Mouse (Mus musculus): ENCODE measurements around the gene Gm11555. TPM values are rescaled to one million over a fixed set of nuclear protein-coding genes. Genes with fewer than 3 reads are reported as not detected.

Gene Gm11555
- not detected in 2 replicates for polyA plus RNA-seq (2012; rRNA removed)

DNA sequence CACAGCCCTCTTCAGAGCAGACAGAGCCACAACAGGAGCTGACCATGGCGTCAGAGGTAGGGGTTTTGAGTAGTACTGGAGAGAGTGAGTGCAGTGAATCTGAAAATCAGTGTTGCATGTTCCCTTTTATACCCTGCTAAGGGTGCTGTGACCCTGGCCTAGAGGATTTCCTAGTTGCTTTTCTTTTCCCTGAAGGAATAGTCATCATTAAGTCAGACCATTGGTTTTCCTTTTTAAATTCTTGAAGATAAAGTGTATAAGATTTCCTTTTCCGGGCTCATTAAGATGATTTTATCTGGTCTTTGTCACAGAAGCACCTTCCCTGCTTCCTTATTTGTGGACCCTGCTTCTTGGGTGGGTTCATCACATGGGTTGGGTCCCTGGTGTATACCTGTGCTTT is at the start of gene Gm11555:
Gm11555 (minus strand) TSS at position 101 of the 400 bp plus-strand sequence.

GRCm38 (mm10) chr11:99690463-99690862 is 40.4 kb upstream of the Gm11555 start, which contains the start of gene Gm14190:
Gm14190 (minus strand) TSS chr11:99690740.

GRCm38 (mm10) chr11:99665860-99666259 is 15.8 kb upstream of the Gm11555 start, which contains the start of gene Krtap4-6:
Krtap4-6 (minus strand) TSS chr11:99665960.

GRCm38 (mm10) chr11:99658467-99659010 is 8.5 kb upstream of the Gm11555 start, which contains the start of gene Gm11563:
Gm11563 (minus strand) TSS chr11:99658960.

DNA sequence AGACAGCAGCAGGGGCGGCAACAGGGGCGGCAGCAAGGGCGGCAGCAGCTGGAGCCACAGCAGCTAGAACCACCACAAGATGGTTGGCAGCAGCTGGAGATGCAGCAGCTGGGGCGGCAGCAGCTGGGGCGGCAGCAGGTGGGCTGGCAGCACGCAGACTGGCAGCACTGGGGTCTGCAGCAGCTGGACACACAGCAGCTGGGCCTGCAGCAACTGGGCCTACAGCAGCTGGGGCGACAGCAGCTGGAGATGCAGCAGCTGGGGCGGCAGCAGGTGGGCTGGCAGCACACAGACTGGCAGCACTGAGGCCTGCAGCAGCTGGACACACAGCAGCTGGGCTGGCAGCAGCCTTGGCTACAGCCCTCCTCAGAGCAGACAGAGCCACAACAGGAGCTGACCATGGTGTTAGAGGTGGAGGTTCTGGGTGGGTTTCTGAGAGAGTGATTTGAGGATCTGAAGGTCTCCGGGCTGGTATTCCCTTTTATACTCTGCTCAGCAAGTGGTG is 6.3 kb downstream of the Gm11555 start, which contains the start of gene Krtap4-7:
Krtap4-7 (minus strand) TSS at position 455 of the 505 bp plus-strand sequence.

GRCm38 (mm10) chr11:99634653-99635134 is 15.3 kb downstream of the Gm11555 start, which contains the start of gene Krtap4-2:
Krtap4-2 (minus strand) TSS chr11:99635084.

GRCm38 (mm10) chr11:99628138-99628537 is 21.9 kb downstream of the Gm11555 start, which contains the start of gene Krtap4-1:
Krtap4-1 (minus strand) TSS chr11:99628238.

GRCm38 (mm10) chr11:99620335-99620734 is 29.7 kb downstream of the Gm11555 start, which contains the start of gene Gm11562:
Gm11562 (minus strand) TSS chr11:99620435.

GRCm38 (mm10) chr11:99614796-99615363 is 35.2 kb downstream of the Gm11555 start, which contains the start of gene Krtap2-4:
Krtap2-4 (minus strand) TSS chr11:99614846.

GRCm38 (mm10) chr11:99610089-99610488 is 39.9 kb downstream of the Gm11555 start, which contains the start of gene Gm11937:
Gm11937 (minus strand) TSS chr11:99610189.

DNA sequence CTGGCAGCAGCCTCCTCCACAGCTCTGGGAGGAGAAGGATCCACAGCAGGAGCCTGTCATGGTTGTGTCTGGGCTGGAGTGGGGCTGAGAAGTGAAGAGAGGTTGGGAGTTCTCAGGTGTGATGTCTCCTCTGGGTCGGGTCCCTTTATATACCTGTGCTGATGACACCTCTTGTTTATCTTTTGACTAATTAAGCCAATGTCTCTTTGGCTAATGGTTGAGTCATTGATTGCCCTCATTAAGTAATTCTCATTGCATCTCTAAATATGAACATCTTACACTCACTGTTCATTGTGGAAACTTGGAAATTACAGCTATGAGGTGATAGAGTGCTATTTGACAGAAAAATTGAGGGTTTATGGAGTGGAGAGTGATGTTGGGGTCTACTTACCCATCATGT is 46.8 kb downstream of the Gm11555 start, which contains the start of gene Gm11938:
Gm11938 (minus strand) TSS at position 101 of the 400 bp plus-strand sequence.

Other genes with a start within 250 kb of the Gm11555 start
- gene Krt12, start 228.0 kb downstream of the Gm11555 start, polyA plus RNA-seq (2012; rRNA removed), result 0.35 and 0.52 TPM in 2 replicates
- gene Krt20, start 212.1 kb downstream of the Gm11555 start, polyA plus RNA-seq (2012; rRNA removed), result 0.09 TPM in 1 of 2 replicates, not detected in the other
- gene Krt23, start 157.1 kb downstream of the Gm11555 start, polyA plus RNA-seq (2012; rRNA removed), result 0.06 and 0.16 TPM in 2 replicates
- not detected in 2 replicates for gene Krt39, start 128.9 kb downstream of the Gm11555 start, polyA plus RNA-seq (2012; rRNA removed)
- not detected in 2 replicates for gene Krt40, start 107.1 kb downstream of the Gm11555 start, polyA plus RNA-seq (2012; rRNA removed)
- not detected in 2 replicates for gene Krtap3-3, start 99.4 kb downstream of the Gm11555 start, polyA plus RNA-seq (2012; rRNA removed)
- not detected in 2 replicates for gene Krtap3-2, start 93.4 kb downstream of the Gm11555 start, polyA plus RNA-seq (2012; rRNA removed)
- gene Gm11939, start 90.8 kb downstream of the Gm11555 start, polyA plus RNA-seq (2012; rRNA removed), result not detected in 2 replicates
- gene Krtap3-1, start 83.6 kb downstream of the Gm11555 start, polyA plus RNA-seq (2012; rRNA removed), result not detected in 2 replicates
- gene Krtap1-5, start 69.2 kb downstream of the Gm11555 start, polyA plus RNA-seq (2012; rRNA removed), result not detected in 2 replicates
- gene Krtap1-4, start 66.6 kb downstream of the Gm11555 start, polyA plus RNA-seq (2012; rRNA removed), result not detected in 2 replicates
- not detected in 2 replicates for gene Krtap1-3, start 58.9 kb downstream of the Gm11555 start, polyA plus RNA-seq (2012; rRNA removed)
- gene Krtap9-3, start 52.1 kb downstream of the Gm11555 start, polyA plus RNA-seq (2012; rRNA removed), result not detected in 2 replicates
- gene Gm11938, start 46.9 kb downstream of the Gm11555 start, polyA plus RNA-seq (2012; rRNA removed), result not detected in 2 replicates
- gene Gm11937, start 40.0 kb downstream of the Gm11555 start, polyA plus RNA-seq (2012; rRNA removed), result not detected in 2 replicates
- not detected in 2 replicates for gene Krtap2-4, start 35.4 kb downstream of the Gm11555 start, polyA plus RNA-seq (2012; rRNA removed)
- gene Gm11562, start 29.8 kb downstream of the Gm11555 start, polyA plus RNA-seq (2012; rRNA removed), result not detected in 2 replicates
- not detected in 2 replicates for gene Krtap4-1, start 22.0 kb downstream of the Gm11555 start, polyA plus RNA-seq (2012; rRNA removed)
- not detected in 2 replicates for gene Krtap4-2, start 15.2 kb downstream of the Gm11555 start, polyA plus RNA-seq (2012; rRNA removed)
- gene Krtap4-7, start 6.1 kb downstream of the Gm11555 start, polyA plus RNA-seq (2012; rRNA removed), result not detected in 2 replicates
- gene Gm11563, start 8.7 kb upstream of the Gm11555 start, polyA plus RNA-seq (2012; rRNA removed), result not detected in 2 replicates
- gene Krtap4-6, start 15.7 kb upstream of the Gm11555 start, polyA plus RNA-seq (2012; rRNA removed), result not detected in 2 replicates
- gene Gm14190, start 40.5 kb upstream of the Gm11555 start, polyA plus RNA-seq (2012; rRNA removed), result not detected in 2 replicates
- gene Gm14180, start 84.1 kb upstream of the Gm11555 start, polyA plus RNA-seq (2012; rRNA removed), result not detected in 2 replicates
- not detected in 2 replicates for gene Gm11595, start 122.7 kb upstream of the Gm11555 start, polyA plus RNA-seq (2012; rRNA removed)
- not detected in 2 replicates for gene Krtap4-8, start 130.5 kb upstream of the Gm11555 start, polyA plus RNA-seq (2012; rRNA removed)
- not detected in 2 replicates for gene Krtap4-9, start 135.0 kb upstream of the Gm11555 start, polyA plus RNA-seq (2012; rRNA removed)
- not detected in 2 replicates for gene Gm11596, start 143.2 kb upstream of the Gm11555 start, polyA plus RNA-seq (2012; rRNA removed)
- 0.07 TPM in 1 of 2 replicates, not detected in the other for gene Gm11569, start 148.7 kb upstream of the Gm11555 start, polyA plus RNA-seq (2012; rRNA removed)
- gene Gm11554, start 154.2 kb upstream of the Gm11555 start, polyA plus RNA-seq (2012; rRNA removed), result not detected in 2 replicates
- gene Krtap4-13, start 159.7 kb upstream of the Gm11555 start, polyA plus RNA-seq (2012; rRNA removed), result not detected in 2 replicates
- not detected in 2 replicates for gene Gm11564, start 165.4 kb upstream of the Gm11555 start, polyA plus RNA-seq (2012; rRNA removed)
- not detected in 2 replicates for gene 2300003K06Rik, start 187.8 kb upstream of the Gm11555 start, polyA plus RNA-seq (2012; rRNA removed)
- not detected in 2 replicates for gene Krtap4-16, start 201.4 kb upstream of the Gm11555 start, polyA plus RNA-seq (2012; rRNA removed)
- gene Gm11568, start 207.7 kb upstream of the Gm11555 start, polyA plus RNA-seq (2012; rRNA removed), result not detected in 2 replicates
- gene Gm11559, start 214.2 kb upstream of the Gm11555 start, polyA plus RNA-seq (2012; rRNA removed), result not detected in 2 replicates
- not detected in 2 replicates for gene Krtap9-1, start 223.2 kb upstream of the Gm11555 start, polyA plus RNA-seq (2012; rRNA removed)
- not detected in 2 replicates for gene Gm11567, start 229.0 kb upstream of the Gm11555 start, polyA plus RNA-seq (2012; rRNA removed)